Mouse (Mus musculus) T-helper 17 cell (primary cell): ENCODE results near the gene Atf5.

Source experiments
- in situ Hi-C, 2 experiments: fragments of 300-600 bp; cut with MboI, MseI; formaldehyde crosslinking; loops; 1 replicate in 1 of 2; 2 replicates in 1 of 2; pipeline ENCODE4 v1.15.1; 2025; ENCODE audit warnings: high pct_unique_total_duplicates in 2 of 2

Atf5 gene

GRCm38 (mm10) chr7:44850789-44851624 lies 34.5 kb upstream of the Atf5 start:
- in situ Hi-C loops: loop anchor here in 1 of 2 experiments (5.0 to 10.0 kb wide), 6 partner anchors 104 to 1056 kb away; partner anchors contain the start of genes Fam83e, Klk8, Klk9 and Nr1h2

GRCm38 (mm10) chr7:44850146-44850545 lies 33.7 kb upstream of the Atf5 start:
- in situ Hi-C loops: loop anchor here in 1 of 2 experiments (5.0 to 10.0 kb wide), 6 partner anchors 103 to 1055 kb away; partner anchors contain the start of genes Fam83e, Klk8, Klk9 and Nr1h2

- in situ Hi-C loops: loop anchor here in 1 of 2 experiments (5.0 to 10.0 kb wide), 6 partner anchors 102 to 1055 kb away; partner anchors contain the start of genes Fam83e, Klk8, Klk9 and Nr1h2
Observed at GRCm38 (mm10) chr7:44849416-44850111, 33.1 kb upstream of the Atf5 start.

DNA sequence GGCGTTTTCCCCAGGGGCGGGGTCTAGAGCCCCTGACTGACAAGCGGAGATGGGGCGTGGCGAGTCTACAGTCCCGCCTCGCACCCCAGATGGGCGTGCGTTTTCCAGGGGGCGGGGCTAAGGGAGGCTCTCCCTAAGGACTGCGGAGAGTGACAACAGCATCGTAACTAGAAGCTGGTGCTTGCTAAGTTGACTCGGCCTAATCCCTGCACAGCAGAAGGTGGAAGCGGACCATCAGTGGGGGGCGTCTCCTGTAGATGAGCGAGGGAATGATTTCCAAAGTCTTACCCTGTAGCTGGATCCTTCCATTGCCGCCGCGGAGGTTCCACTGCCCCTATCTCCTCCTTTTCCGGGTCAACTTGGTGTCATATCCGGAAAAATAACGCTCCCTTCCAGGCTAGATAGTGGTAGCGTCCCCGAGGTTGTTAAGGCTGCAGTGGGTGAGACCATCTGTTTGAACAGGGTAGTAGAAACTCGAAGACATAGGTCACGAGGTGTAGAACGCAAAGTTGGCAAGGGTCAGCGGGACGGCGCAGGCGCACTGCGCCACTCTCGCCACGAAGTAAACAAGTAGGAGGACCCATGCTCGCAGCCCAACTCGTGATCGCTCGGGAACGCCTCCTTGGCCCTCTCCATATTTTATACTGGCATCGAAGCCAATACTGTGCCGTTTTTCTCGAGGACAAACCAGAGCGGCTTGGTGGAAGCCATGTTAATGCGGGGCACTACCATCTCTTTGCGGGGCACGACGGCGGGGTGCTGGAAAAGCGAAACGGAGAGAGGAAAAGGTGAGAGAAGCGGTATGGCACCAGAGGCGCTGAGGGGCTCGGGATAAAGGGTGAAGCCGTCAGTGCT lies 32.3 kb upstream of the Atf5 start, which contains the start of the genes Akt1s1 and Tbc1d17:
Gene Akt1s1 (plus strand): TSS at position 431 of the 855 bp plus-strand sequence.
Gene Tbc1d17 (minus strand): TSS at position 519 of the 855 bp plus-strand sequence.
- in situ Hi-C loops: no loop called here

- in situ Hi-C loops: no loop called here
Observed at GRCm38 (mm10) chr7:44847772-44848171, 31.3 kb upstream of the Atf5 start.

DNA sequence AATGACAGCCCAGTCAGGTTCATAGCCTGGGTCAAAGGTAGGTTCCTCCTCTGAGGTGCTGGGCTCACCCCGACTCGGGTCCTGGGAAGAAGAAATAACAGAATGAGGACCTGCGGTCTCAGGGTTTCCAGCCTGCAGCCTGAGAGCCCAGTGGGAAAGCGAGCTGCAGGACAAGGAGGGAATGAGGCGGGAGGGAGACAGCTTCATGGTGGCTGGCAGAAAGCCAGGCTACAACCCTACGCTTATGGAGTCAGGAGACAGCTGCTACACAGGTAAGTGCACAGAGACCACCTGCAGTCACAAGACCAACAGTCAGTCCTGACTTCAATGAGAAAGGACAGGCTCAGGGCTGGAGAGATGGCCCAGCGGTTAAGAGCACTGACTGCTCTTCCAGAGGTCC lies 30.3 kb upstream of the Atf5 start:
- in situ Hi-C loops: no loop called here

- in situ Hi-C loops: no loop called here
Observed at GRCm38 (mm10) chr7:44845006-44845405, 28.5 kb upstream of the Atf5 start.

GRCm38 (mm10) chr7:44841825-44842463 lies 25.5 kb upstream of the Atf5 start:
- in situ Hi-C loops: no loop called here

DNA sequence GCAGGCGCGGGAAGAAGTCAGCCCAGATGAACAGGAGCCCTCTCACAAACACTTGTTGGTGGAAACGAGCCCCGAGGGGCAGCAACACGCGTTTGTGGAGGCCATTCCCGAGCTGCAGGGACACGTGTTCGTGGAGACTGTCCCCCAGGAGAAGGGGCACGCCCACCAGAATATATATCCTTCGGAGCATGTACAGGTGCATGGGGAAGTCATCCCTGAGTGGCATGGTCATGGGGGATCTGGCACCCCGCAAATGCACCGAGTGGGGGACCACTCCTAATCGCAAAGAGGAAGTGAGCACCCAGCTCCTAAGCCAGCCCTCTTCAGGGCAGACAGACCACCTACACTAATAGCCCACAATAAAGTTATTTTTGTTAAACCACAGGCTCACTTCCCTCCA lies 24.0 kb upstream of the Atf5 start:
- in situ Hi-C loops: no loop called here

GRCm38 (mm10) chr7:44839491-44840191 lies 23.2 kb upstream of the Atf5 start:
- in situ Hi-C loops: no loop called here

DNA sequence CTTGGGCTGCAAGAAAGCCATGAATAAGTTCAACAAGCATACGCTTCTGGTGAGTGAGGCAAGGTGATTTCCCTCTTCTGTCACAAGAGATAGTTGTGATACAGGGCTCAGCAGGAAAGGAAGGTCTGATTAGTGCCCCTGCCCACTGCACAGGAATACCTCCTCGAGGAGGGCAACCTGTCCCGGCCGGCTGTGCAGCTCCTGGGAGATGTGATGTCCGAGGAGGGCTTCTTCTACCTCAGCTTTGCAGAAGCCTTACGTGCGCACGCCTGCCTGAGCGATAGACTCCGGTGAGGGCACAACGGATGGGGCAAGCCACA lies 22.7 kb upstream of the Atf5 start:
- in situ Hi-C loops: no loop called here

- in situ Hi-C loops: no loop called here
Observed at GRCm38 (mm10) chr7:44838073-44838472, 21.6 kb upstream of the Atf5 start.

DNA sequence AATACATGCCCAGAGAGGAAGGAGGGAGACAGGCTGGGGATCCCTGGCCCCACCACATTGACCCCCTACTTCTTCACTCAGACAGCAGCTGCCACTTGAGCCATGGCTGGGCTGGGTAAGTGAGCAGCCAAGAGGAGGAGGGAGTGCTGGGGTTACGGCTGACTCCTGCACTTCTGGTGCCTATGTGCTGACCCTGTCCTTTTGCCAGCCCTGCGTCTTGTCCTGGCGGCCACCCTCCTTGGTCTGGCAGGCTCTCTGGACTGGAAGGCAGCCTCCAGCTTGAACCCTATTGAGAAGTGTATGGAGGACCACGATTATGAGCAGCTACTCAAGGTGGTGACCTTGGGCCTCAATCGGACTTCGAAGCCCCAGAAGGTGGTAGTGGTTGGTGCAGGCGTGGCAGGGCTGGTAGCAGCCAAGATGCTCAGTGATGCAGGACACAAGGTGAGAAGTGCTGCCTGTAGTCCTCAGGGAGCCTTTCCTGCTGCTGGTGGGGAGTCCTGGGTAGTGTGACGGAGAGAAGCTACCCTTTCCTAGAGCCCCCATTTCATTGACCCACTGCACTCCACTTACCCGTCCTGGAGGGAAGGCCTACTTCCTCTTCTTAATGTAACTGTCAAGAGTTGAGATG lies 20.1 kb upstream of the Atf5 start:
- in situ Hi-C loops: no loop called here

DNA sequence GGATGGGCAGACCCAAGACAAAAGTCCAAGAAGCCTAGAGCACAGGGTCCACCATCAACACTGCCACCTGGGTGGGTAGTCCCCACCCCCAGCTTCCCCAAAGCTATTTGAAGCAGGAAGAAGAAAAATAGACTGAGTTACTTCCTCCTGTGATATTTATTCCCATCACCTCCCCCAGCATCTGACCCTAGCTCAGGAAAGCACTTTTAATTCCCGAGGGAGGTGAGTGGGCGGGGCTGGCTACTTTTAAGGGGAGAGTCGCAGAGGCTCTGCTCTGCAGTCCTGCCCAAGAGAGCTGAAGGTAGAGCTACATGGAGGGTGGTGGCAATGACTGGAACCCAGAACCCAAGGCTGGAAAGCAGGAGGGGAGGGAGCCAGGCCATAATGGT lies 19.6 kb upstream of the Atf5 start:
- in situ Hi-C loops: no loop called here

GRCm38 (mm10) chr7:44835373-44836015 lies 19.0 kb upstream of the Atf5 start:
- in situ Hi-C loops: no loop called here

- in situ Hi-C loops: no loop called here
Observed at GRCm38 (mm10) chr7:44832763-44833162, 16.3 kb upstream of the Atf5 start.

DNA sequence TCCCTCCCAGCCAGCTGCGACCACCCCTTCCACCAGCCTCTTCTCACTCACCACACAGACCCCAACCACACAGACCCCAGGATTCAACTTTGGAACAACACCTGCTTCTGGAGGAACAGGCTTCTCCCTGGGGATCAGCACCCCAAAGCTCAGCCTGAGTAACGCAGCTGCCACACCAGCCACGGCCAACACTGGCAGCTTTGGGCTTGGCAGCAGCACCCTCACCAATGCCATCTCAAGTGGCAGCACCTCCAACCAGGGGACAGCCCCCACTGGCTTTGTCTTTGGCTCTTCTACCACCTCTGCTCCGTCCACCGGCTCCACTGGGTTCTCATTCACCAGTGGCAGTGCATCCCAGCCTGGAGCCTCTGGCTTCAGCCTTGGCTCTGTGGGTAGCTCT lies 12.2 kb upstream of the Atf5 start:
- in situ Hi-C loops: loop anchor here in 1 of 2 experiments (5.0 kb wide), 1 partner anchor 106 kb away; no protein-coding TSS in a partner anchor

GRCm38 (mm10) chr7:44826771-44827170 lies 10.3 kb upstream of the Atf5 start:
- in situ Hi-C loops: loop anchor here in 1 of 2 experiments (5.0 kb wide), 1 partner anchor 104 kb away; no protein-coding TSS in a partner anchor

- in situ Hi-C loops: loop anchor here in 1 of 2 experiments (5.0 kb wide), 1 partner anchor 103 kb away; no protein-coding TSS in a partner anchor
Observed at GRCm38 (mm10) chr7:44824872-44825271, 8.4 kb upstream of the Atf5 start.
